Mouse (Mus musculus): ENCODE data around the gene Cd247.

The Cd247 gene

GRCm38 (mm10) chr1:165779954-165780585, 8.4 kb upstream of the Cd247 start:
- peak; percentile 19 to 26 for DNase-seq

GRCm38 (mm10) chr1:165780586-165781111, 7.8 kb upstream of the Cd247 start:
- peak; percentile 64 to 72 for DNase-seq

DNA sequence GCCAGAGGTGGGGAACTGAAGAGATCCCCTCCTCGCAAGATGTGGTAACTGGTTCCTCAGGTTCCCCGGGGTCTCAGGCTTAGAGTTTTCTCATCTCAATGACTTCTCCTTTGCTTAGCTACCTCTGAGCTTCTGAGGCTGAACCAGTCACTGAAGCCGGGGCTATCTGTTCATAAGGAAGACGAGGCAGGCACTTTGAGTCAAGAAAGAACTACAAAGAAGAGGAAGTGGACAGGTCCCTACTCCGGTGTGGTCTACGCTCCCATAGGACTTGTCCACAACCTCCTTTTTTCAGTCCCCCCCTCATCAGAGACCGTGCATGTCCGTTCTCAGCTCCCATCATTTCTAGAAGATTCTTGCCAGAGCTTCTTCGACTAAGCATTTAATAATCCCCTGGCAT, 7.1 kb upstream of the Cd247 start:
- peak; percentile 28 for DNase-seq

- DNase-seq, result no peak
Measured at GRCm38 (mm10) chr1:165781911-165782310, 6.6 kb upstream of the Cd247 start.

- no peak for DNase-seq
Measured at GRCm38 (mm10) chr1:165786296-165786695, 2.2 kb upstream of the Cd247 start.

DNA sequence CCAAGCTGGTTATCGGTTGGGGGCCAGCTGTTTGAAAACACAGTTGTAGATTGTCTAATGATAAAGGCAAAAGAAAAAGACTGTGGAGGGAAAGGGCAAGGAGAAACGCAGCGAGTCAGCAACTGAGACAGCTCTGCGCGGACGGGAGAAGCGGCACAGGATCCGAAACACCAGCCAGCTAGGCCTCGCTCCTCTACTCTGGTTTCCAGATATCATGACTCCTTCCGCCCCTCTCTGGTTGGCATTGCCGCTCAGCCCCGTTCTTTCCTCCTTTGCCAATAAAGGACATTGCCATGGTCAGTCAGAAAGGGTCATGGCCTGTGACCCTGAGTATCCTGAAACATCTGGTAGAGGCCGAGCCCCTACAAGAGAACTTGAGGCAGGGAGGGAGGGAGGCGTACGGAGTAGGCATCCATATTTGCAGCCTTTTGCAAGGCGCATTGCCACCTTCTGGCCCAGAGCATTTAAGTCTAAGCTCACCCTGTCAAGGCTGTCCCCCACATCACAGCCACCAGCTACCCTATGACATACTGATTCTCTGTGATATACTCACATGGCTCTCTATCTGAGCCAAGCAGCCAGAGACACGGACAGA, 682 bp downstream of the Cd247 start:
- DNase-seq, result no peak

- no peak for DNase-seq
Measured at GRCm38 (mm10) chr1:165789963-165790362, 1.5 kb downstream of the Cd247 start.

GRCm38 (mm10) chr1:165790461-165791210, 2.2 kb downstream of the Cd247 start:
- no peak for DNase-seq

DNA sequence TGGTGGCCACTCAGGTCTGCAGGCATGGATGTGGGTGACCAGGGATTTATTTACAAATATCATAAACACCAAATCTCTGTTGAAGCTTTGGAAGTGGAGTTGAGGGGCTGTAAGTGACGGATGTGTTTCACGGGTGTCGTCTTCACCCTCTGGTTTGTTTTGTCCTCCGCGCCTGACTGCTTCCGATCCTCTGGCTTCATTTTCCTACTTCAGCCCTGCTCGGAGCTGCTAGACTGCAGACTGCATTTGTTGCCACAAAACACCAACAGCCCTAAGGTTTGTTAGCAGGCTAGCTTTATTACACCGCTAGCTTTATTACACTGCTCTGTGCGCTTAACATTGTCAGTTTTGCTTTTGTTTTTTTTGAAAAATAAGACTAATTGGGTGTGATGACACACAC, 2.9 kb downstream of the Cd247 start:
- no peak for DNase-seq

DNA sequence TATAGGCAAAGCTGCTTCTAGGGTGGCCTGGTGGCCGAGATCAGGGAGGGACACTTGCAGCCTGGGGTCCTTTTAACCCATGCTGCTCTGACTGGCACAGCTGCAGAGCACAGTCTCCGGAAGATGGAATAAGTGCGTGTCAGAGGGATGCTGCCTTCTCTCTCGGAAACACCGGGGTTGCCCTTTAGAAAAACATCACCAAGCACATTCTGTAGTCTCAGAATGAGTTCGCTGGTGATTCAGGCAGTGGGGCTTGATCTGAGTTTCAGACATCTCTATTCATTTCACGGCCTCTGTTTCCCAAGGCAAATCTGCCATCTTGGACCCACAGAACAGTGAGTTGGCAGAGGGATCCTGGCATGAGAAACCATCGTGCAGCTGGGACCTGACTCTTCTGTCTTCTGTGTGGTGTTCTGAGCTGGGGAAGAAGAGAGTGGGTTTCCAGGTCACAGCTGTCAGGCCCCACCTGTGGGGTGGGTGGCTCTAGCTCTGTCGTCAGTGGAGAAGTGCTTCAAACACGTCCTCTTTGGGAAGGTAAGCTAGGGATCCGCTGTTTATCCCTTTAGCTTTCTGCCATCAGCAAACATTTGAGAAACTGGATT, 13.3 kb downstream of the Cd247 start:
- no peak for DNase-seq

- DNase-seq, result no peak
Measured at GRCm38 (mm10) chr1:165803107-165803506, 14.6 kb downstream of the Cd247 start.

- DNase-seq, result no peak
Measured at GRCm38 (mm10) chr1:165804133-165804532, 15.7 kb downstream of the Cd247 start.

GRCm38 (mm10) chr1:165810633-165811032, 22.2 kb downstream of the Cd247 start:
- DNase-seq, result no peak

GRCm38 (mm10) chr1:165811170-165811569, 22.7 kb downstream of the Cd247 start:
- DNase-seq, result no peak

GRCm38 (mm10) chr1:165812775-165813174, 24.3 kb downstream of the Cd247 start:
- no peak for DNase-seq

DNA sequence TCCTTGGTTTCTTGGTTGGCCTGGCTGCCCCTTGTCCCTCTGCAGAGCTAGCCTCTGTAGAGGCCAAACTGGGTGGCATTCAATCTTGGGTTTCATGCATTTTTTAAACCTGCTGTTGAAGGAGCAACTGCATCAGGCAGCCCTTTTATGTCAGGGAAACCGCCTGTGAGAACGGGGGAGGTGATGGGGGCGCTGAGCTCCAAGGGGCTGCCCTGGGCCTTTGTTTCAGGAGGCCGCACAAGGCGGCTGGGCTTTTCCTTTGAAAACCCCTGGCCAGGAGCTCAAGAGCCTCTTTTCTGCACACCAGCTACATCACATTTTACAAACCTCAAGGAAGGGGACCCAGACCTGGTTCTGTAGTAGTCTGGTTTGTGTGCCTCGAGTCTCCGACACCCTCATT, 25.6 kb downstream of the Cd247 start:
- DNase-seq, result no peak

GRCm38 (mm10) chr1:165814521-165815278, 26.2 kb downstream of the Cd247 start:
- no peak for DNase-seq

DNA sequence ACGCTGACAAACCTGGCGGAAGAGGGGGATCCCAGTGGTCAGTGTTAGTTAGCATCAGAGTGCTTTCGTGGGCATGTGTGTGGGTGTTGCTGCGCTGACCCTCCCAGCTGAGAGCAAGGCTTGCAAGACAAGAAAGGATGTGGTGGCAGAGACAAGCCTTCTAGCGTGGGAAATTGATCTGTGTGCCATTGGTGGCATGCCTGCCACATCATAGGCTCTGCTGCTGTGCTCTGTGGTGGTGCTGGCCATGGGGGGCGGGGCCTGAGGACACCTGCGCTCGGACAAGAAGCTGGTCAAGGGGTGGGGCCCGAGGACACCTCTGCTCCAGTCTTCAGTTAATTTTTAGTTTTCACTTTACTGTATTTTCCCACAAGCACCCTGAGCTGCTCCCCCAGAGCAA, 27.9 kb downstream of the Cd247 start:
- DNase-seq, result no peak

DNA sequence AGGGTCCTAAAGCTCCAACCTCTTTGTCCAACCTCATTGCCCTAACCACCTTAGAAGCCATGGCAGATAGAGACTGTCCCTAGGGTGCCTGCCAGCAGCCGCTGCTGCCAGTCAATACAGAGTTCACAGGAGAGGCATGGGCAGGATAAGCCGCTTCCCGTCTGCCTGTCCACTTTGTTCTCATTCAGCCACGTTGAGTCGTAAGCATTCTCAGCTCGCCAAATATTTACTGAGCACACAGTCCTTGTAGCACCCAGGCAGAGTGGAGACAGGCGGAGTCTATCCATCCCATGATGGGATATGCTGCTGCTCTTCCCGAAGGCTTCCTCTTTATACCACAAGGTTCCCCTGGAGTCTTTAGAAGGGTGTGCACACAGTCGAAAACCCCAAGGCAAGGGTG, 28.8 kb downstream of the Cd247 start:
- no peak for DNase-seq

DNA sequence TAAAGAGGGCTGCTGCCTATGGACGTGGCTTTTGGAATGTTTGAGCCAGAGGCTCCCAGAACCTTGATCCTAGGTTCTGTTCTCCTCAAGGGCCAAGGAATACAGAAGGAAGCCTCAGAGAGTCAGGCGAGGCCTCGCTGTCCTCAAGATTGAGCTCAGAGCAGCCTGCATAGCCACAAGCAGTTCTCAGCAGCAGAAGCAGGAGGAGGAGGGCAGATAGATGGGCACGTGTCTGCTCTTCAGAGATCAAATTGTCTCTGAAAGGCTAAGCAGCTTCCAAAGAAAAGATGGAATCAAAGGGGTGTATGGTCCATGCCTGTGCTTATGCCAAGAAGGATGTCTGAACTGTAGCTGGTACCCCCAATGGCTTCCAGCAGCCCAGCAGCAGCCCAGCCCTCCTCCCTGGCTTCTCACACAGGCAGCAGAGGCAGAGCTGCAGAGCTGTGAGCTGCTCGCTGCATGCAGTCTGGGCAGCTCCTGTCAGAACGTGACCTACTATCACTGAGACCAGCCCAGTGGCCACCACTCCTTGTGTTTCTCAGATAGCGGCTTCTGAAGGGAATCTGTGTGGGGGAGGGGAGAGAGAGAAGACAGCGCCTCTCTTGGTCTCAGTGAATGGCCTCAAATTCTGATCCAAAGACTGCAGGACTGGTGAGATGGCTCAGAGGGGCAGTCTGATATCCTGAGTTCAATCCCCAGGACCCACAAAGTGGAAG, 29.8 kb downstream of the Cd247 start:
- DNase-seq, result no peak

GRCm38 (mm10) chr1:165819147-165819546, 30.7 kb downstream of the Cd247 start:
- DNase-seq, result no peak

DNA sequence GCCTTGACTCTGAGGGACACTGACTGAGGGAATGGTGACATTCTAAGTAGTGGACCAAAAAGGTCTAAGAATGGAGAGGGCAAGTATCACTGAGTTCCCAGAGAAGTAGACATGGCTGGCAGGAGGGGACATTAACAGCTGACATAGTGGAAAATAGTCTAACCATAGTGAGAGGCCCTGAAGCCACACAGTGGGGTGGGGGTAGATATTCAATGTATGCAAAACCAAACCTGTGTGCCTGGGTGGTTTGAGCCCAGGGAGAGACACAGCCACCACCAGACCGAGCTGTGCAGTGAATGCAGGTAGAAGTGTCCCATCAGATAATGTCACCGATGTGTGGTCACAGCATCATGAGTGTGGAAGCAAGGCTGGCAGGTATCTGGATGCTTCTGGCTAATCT, 33.5 kb downstream of the Cd247 start:
- DNase-seq, result no peak
